Mouse (Mus musculus) kidney, adult 8-10 months (tissue): ENCODE measurements at regions not wholly inside any gene's neighbourhood (a gene's known extent, or its start where the extent isn't known, plus 50 kb on each side); places are given as distances from the start of the nearest gene placed in this dataset.
A peak's percentile ranks its signal among the peaks of the same experiment; 100 is the strongest.

Source experiments
- DNase-seq, 2 experiments: peaks; one replicate each; pipeline ENCODE4 v3.0.0; 2022

DNA sequence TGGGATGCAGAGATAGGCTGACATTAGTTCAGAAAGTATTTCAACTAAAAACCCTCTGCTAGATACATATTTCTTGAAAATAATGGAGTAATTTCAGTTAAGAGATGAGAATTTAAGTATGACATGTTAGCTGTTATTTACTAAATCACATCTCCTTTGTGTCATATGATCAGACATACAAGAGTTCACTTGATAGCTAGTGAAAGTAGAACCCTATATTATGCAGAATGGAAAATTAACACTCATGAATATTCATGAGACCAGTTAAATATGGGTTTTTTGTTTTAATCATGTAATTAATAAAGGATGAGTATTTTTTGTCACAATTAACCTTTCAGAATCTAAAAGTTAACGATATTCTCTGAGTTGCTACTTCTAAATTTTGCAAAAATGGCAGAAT lies 1349.4 kb downstream of the Slc22a22 start:
- no peak for DNase-seq

DNA sequence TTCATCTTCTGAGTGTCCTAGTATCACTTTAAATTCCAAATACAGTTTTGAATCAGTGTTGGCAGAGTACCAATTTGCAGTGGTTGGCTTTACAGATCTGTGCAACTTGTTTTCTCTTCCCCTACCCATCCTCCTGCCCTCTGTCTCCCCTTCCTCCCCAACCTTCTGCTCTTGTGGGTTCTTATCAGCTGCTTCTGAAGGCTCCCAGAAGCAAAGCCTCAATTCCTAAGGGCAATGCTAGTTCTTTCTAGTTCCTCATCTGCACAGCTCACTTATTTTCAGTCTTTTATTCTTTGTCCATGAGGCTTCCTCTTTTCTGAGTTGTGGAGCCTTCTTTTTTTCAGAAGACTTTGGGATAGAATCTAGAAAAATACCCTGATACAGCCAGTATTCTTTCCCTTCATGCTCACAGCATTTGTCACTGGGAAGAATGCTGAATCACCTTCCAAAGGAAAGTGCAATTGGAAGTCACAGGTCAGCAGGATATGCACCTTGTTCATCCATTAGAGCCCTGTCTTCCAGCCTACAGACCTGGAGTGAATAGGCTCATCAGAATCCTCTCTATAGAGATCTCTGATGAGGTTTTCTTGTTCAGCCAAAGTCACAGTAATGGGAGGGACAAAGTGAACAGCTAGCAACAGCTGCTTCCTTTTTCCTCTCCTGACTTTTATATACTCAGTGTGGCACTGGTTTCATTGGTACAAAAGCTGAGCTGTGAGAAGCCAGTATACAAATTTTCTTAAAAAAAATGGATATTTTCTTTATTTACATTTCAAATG lies 1357.9 kb downstream of the Slc22a22 start:
- no peak for DNase-seq

DNA sequence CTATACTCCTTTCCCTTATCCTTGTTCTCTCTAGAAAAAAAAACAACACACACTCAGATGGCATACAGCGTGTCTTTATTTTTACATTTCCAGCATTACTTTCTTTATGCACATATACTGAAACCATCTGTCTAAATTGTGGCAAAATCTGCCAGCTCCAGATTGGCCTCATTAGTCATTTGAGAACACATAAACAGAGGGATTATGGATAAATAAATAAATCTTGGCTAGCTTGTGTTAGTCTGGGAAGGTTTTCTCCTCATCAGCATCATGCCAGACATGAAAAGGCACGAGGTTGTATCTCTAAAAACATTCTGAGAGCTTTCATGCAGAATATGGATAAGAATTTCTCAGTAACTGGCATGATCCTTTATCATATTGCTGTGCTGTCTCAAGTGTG lies 1369.1 kb downstream of the Slc22a22 start:
- no peak for DNase-seq

DNA sequence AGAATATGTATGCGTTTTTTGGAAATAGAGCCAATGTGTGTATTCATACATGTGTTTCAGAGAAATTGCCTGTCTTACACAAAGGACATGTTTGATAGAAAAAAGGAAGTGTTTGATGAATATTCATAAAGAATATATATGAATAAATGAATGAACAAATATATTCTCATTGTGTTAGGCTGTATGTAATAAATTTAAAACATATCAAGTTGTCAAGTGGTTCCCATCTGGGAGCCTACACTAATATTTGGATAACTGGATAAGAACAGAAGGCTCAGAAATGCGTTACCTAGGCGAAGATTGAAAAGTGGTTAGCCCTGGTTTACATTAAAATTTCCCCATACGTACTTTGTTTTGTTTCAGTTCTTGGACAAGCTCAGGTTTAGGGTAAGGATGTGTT lies 1369.7 kb downstream of the Slc22a22 start:
- DNase-seq, result no peak

DNA sequence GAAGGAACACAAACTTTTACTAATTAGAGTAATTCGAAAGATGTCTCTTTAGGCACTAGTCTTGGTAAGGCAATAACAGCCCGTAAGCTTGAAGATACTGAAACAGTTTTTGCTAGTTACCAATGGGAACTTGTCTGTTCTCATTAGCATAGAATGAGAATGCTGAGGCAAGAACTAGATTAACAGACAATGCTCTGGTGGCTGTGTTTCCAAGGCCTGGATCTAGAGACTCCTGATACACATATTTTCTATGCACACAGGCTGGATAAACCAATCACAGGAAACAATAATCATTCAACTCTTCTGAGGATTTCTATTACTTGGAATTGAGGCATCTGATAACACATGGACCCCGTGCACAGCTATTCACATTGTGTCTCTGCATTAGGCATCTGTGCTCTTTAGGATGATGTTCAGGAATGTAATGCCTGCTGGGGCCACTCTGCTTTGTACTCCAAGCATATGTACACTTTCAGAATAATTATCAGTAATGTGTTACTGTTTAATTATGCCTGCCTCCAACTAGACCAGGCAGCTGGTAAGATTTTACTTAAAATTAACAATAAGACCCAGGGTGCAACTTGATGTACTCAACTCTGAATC lies 1377.2 kb downstream of the Slc22a22 start:
- no peak for DNase-seq

DNA sequence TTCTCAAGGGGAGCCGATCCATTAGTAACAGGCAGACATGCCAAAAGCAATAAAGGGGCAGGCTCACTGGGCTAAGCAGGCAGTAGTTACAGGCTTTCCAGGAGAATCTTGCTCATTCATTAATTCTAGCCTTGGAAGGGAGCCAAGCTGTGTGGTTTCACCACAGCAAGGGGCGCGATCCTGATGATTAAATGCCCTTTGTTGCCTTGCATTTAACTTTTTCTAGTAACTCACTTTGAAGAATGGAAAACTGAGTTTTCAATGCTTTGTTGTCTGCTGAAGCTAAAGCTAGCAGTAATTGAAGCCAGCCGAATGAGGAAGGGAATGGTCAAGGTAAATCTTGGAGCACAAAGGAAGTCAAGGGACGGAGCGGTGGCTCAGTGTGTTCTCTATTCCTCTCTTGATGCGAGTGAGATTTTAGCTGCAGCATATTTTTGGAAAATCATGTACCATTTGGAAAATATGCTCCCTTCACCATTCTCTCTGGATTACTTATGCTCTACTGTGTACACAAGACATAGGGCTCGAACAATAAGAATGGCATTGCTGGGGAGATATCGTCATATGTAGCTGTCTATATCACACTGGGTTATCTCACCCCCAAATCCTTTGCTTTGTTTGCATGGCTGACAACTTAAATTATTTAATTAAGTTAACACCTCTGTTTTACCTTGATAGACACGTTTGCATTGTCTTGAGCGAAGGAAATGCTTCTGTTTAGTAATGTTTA lies 1399.4 kb downstream of the Slc22a22 start:
- DNase-seq, result peak; percentile 3 to 6

DNA sequence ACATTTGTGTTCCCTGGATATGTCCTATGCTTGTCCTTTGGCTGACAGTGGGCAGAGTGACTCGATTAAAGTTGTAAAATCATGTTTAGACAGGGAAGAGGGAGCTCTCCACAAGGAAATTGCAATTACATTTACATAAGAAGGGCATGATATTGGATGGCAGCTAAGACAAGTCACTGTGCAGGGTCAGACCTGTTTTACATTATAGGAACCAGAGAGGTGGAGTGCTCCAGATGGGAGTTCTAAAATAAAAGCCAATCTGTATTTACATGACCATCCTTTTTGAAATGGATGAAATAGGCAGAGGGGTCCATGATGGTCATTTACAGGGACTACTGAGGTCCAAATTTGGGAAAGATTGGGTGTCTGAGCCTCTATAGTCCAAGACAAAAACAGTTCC lies 1400.3 kb downstream of the Slc22a22 start:
- no peak for DNase-seq

DNA sequence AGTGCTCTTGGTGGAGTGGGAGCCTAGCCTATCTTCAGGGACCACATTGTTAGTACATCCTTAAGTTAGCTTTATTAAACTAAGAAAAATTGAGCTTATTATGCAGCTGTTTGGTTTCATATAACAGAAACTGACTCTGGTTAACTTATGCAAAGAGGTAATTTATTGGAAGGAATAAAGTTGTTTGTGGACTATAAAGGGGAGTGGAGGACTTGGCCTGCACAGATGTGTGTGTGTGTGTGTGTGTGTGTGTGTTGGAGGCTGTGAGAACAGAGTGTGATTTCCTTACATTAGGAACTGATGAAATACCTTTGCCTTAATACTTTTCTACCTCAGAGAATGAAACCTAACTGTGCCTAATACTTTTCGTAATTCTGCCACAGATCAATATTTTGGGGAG lies 1400.7 kb downstream of the Slc22a22 start:
- no peak for DNase-seq

DNA sequence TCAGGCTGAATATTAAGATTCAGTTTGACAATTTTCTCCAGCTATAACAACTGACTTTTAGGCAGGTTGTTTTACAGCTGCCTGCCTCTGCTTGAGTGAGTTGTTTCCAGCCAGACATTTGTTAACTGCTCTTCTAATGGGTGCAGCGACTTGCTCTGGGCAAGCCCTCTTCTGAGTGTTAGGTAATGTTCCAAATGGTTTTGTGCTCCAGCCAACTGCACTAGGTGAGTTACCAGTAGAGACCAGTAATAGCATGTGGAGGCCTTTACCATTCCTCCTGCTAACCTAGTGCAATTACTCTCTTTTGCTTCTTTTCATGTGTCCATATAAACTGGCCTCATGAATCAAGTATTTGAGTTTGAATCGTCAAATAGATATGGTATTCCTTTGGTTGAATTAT lies 1407.9 kb downstream of the Slc22a22 start:
- DNase-seq, result no peak

DNA sequence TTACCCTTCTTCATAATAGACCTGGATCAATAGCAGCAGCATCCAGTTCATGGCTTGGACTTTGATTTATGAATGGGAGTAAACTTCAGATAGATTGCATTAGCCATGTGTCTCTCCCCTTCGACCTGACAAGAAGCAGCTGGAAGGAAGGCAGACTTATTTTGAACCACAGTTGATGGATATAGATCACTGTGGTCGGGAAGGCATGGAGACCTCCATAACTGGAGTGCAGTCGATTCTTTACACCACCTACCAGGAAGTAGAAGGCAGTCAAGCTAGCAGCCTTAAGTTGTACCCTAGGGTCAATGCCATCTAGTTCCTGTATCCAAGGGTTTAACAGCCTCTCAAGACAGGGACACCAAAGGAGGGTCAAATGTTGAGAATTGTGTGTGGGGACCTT lies 1410.2 kb downstream of the Slc22a22 start:
- DNase-seq, result no peak

DNA sequence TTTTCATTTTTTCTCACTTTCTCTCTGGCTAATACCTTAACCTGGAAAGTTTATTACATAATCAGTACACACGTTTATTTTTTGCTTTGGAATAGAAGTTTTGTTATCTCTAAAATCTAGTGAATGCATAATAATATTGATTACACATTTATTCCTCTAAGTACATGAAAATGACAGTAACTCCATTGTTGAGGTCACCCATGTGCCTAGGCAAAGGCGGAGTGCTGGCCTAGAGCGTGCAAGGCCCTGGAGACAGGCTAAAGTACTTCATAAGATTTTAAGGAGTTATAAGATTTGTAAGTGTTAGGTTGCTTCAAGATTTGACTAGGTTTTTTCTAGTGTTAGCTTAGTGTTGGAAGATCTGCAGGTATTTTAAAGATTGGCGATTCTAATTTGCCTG lies 1410.9 kb downstream of the Slc22a22 start:
- DNase-seq, result no peak

DNA sequence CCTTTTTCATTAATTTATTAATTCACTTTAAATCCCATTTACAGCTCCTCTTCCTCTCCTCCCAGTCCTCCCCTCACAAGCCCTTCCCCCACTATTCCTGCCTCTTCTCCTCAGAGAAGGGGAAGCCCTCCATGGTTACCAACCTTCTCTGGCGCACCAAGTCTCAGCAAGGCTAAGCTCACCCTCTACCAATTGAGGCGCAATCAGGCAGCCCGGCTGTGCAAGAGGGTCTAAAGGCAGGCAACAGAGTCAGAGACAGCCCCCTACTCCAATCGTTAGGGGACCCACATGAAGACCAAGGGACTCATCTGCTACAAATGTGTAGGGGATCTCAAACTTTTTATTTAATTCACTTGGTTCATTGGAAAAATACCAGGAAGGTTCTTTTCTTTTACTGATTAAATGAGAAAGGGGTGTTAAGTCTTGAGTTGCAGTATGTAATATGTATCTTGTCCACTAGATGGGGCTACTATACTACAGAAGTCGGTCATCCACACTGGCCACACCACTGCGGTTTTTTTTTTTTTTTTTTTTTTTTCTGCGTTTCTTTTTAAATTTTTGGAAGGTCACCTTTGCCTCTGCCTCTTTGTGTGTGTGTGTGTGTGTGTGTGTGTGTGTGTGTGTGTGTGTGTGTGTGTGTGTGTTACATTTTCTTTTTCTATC lies 1411.4 kb downstream of the Slc22a22 start:
- DNase-seq, result no peak

DNA sequence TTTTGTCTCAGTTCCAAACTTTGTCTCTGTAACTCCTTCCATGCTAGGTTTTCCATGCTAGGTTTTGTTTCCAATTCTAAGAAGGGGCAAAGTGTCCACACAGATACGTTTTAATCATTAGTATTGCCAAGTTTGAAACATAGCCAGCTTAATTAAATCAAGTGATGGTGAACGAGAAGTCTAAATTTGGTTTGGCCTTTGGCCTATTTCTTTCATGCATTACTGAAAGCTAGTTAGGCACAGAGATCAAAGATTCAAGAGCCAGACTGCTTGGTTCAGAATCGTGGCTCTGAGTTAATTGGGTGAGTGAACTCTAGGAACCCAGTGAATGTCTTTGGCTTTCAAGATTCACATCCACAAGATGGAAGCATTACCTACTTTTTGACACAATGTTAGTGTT lies 1414.8 kb downstream of the Slc22a22 start:
- peak; percentile 3 to 47 for DNase-seq

DNA sequence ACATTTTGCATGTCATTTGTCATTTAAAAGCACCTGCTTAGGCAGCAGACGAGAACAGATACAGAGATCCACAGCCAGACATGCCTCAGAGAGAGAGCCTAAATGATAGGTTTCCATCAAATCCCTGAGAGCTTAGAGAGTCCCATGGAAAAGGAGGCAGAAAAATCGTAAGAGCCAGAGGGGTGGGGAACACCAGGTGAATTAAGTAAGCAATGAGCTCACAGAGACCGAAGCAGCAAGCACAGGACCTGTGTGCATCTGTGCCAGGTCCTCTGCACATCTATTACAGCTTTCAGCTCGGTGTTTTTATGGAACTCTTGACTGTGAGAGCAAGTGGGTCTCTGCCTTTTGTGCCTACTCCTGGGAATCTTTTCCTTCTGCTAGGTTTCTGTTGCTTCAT lies 1416.1 kb downstream of the Slc22a22 start:
- DNase-seq, result no peak

DNA sequence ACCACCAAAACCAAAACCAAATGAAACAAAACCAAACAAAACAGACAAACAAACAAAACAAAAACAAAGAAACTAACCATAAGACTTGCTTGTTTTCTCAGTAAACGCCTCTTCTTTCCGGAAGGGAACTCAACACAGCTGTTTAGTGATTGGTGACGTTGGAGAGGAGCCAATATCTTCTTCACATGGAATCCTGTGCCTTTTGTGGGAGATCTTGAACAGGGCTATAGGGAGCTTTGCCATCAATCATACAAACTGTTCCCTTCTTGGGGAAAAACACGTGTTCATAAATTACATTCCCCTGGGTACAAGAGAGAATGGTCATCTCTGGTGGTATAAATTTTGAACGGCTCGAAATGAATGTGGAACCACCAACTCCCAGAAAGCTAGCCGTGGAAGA lies 1426.7 kb downstream of the Slc22a22 start:
- no peak for DNase-seq

DNA sequence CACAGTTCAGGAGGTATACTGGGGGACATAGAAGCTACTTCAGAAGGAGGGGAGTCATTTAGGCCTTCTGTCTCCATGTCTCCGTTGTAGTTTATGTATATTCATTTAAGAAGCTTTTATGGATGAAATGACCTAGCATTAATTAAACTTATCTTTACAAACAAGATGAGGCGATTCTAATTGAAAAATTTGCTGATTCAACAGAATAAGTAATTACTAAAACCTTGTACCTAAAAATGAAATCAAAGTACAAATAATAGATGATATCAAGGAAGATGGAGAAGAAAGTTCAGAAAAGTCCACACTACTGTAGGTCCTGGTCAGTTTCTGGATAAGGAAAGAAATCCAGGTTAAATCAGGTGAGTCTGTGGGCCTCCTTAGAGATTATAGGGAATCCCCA lies 1429.6 kb downstream of the Slc22a22 start:
- no peak for DNase-seq

DNA sequence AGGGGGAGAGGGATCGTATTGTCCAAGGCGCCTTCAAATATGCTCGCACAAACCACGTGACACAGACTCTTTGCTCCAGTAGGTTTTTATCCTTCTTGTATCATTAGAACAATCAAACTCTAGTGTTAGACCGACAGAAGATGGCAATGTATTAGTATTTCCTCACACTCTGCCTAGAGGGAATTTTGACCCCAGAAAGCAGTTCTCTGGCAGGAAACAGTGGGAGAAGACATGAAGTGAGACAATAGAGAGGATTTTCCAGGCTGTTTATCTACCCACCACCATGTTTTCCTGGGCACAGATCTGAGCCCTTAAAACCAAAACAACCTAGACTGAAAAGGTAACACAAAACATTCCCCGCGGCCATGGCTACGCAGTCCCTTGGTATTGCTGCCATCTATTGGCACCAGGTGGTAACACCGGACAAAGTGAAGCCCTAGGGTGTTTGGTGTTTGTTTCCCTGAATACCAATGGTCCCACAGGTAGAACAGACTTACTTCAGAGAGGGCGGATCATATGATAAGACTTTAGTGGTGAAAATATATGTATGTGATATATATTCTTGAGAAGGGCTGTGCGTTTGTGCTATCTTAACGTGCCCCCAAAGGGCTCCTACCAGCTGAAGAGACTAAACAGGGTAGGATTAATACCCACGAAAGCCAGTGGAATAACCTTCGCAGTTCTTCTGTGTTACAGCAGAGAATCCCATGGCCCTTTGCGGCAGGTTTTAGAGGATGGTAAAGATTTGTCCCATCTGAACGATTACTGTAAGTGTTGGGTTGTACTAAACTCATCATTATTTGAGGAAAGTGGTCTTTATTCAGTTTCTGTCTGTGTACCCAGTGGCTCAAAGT lies 1430.5 kb downstream of the Slc22a22 start:
- peak; percentile 52 to 75 for DNase-seq

DNA sequence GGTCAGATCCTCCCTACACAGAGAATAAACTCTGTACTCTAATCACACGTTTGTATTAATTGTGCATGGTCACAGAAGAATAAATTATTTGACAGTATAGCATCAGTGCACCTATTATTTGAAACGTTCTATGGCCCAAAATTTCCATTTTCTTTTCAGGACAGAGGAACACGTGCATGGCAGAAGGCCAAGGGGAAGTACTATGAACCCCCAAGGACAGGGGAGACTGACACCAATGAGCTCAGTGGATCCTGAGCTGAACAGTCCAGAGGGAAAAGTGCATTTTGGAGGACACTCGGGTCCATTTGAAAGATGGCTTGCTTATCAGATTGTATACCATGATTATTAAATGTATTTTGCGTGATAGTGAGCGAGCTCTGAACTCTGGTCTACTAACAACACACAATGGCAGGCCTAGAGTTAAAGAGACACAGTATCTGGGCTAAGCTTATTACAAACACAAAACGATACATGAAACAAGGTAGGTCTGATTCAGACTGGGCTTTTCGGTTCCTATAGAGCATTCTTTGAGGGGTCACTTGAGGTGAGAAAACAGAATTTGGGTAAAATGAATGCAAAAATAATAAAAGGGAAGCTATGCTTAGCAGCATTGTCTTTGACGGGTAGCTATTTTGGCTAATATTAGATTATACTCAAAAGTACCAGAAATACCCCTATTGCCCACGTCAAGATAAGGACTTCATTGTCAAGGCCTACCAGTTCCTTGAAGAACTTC lies 1431.7 kb downstream of the Slc22a22 start:
- no peak for DNase-seq

DNA sequence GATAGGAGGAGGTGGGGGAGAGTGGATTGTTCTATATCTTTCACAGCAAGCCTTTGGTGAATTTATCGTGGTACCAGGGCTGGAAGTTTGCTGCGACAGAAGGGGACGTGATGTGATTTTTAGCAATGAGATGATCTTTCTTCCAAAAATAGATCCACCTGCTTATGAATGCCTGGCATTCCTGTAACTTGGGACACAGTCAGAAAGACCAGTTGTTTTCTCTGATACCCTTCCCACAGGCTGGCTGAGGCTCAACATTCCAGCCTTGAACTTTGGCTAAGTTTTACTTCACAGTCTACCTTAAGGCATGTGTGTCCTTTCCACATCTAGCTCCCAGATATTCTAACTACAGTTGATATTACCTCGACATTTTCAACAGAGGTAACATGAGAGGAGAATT lies 1434.1 kb downstream of the Slc22a22 start:
- no peak for DNase-seq

DNA sequence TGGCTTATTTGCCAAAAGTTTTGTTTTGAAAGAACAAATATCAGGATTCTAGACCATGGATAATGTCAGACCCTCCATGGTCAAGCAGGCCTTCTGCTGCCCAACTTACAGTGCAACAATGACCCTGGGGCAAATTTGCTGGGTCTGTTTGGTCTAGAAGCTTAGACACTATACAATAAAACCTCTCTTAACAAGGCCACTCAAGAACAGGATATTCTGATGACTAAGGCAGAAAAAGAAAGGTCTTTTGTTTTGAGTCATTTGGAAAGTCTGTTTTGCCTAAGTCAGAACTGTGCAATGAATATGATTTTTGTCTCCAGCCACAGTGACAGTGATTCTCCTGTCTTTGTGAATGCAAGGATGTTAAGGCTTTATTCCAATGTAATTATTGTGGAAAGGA lies 1435.0 kb downstream of the Slc22a22 start:
- DNase-seq, result no peak

DNA sequence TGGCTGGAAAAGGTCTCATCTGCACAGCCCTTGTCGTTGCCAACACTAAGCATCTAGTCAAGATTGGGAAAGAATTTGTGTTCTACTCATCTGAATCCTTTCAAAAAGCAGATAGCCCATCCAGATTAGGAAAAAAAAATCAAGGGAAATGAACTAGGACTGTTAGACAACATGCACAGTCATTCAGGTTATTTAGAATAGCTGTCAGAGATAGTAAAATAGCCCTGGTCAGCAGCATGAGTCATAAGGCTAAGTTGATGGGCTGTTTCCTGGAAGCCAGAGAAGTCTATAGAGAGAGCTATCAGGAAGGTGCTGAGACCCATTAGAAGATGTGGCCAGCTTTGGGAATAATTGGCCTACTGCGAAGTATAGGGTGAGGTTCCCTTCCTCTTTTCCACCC lies 1447.4 kb downstream of the Slc22a22 start:
- DNase-seq, result no peak
